Mouse (Mus musculus): Measurements from ENCODE around the gene Dhx37. TPM values are rescaled to one million over a fixed set of nuclear protein-coding genes. Genes with fewer than 3 reads are reported as not detected.

Gene Dhx37
- total RNA-seq (2015) (18.9 and 20.0 TPM in 2 replicates), total RNA-seq (2017) (47.9 and 56.5 TPM in 2 replicates)

DNA sequence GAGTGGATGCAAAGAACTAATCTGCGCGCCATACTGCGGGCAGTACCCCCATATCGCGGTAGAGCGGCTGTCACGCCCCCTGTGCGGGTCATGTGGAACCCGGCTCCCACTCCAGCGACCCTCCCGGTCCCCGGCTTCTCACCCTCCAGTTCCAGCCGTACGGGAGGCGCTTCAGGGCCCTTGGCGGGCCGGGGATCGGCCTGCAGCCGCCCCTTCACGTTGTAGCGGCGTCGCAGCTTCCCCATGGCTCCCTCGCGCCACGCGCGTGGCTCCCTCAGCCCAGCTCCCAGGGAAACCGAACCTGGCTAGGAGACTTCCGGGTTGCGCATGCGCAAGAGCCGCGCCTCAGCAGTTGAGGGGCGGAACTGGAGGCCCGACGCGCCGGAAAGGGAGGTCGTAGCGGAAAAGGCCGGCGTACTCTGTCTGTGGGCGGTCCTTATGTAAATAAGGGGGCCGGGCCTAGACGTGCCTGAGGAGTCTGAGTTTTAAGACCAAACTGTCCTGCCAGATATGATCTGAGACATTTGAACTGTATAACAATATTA is at the start of gene Dhx37:
TSS of gene Dhx37 (minus strand) at position 329 of the 545 bp plus-strand sequence.
- ATAC-seq (replicated peaks; ENCODE audit: poor library complexity): peak; percentile 95

DNA sequence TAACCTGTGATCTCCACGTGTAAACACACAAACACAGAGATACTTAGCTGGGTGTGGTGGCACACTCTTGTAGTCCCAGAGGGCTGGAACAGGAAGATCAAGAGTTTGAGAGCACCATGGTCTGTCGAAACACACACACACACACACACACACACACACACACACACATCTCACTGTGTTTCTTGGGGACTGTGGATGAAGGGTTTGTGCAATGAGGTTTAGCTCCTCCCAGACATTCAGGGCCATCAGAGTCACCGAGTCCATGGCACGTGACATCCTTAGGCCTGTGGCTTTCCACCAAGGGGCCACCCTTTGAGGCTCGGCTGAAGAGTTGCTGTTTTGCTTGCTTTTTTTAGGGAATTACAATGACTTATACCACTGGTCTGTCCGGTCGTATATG is 48.6 kb upstream of the Dhx37 start:
- ATAC-seq (replicated peaks; ENCODE audit: poor library complexity): peak; percentile 56

- no peak for ATAC-seq (replicated peaks; ENCODE audit: poor library complexity)
Observed at GRCm38 (mm10) chr5:125480434-125481231, 46.7 kb upstream of the Dhx37 start.

- ATAC-seq (replicated peaks; ENCODE audit: poor library complexity): no peak
Observed at GRCm38 (mm10) chr5:125479376-125479775, 45.5 kb upstream of the Dhx37 start.

DNA sequence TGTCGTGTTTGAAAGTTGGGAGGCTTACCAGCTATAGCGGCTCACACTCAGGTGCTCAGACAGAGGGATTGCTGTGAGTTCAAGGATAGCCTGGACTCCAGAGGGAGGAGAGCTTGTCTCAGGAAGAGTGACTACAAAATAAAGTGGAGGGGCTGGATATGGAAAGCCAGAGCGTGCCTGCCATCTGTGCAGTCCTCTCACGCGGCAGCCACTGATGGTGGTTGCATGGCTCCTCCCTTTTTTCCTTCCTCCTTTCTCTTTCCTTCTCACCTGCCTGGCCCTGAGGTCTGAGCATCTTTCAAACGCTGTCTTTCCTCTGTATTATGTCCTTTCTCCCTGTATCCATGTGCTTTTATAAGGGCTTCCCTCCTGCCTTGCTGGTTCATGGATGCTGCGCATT is 44.1 kb upstream of the Dhx37 start:
- no peak for ATAC-seq (replicated peaks; ENCODE audit: poor library complexity)

DNA sequence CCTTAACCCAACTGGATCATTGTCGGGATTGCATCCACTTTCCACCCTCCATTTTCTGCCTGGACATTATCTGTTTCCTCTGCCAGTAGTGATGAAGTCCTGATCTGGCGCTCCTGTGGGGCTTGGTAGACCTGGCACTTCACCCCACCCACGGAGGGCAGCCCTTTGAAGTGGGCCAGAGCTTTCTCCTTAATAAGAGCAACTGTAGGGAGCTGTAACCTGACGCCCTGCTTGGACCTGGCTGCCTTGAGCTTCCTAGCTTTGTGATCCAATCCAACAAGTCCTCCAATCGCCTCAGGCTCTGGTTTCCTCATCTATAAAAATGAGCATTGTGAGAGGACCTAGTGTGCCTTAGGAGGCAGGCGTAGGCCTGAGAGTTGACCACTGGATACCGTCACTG is 43.6 kb upstream of the Dhx37 start:
- ATAC-seq (replicated peaks; ENCODE audit: poor library complexity): no peak

GRCm38 (mm10) chr5:125476799-125477198 is 42.9 kb upstream of the Dhx37 start:
- ATAC-seq (replicated peaks; ENCODE audit: poor library complexity): no peak

GRCm38 (mm10) chr5:125476286-125476625 is 42.3 kb upstream of the Dhx37 start:
- peak; percentile 5; the same call in 1 of the 2 replicates for ATAC-seq (replicated peaks; ENCODE audit: poor library complexity)

DNA sequence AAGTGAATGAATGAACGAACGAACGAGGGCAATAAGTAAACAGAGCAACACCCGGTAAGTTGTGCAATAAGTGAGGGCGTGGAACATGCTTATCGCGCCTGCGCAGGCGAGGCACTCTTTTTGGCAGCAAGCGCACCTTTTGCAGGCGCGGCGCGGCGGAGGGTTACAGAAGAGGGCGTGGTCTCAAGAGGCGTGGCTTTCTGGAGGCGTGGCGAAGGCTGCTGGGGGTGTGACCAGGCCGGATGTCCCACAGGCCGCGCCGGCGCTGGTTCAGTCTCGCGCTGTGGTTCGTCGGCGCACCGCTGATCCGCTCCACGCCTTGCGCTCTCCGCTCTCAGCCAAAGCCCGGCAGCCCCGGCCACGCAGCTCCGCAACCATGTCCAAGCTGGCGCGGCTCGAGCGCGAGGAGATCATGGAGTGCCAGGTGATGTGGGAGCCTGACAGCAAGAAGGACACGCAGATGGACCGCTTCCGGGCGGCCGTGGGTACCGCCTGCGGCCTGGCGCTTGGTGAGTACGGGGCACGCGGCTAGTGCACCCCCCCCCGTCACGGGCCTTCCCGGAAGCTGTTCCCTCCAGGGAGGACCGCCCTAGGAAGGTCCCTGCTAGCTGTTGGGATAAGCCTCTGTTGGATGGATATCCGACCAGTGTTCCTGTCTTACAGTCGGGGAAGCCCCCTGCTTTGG is 41.8 kb upstream of the Dhx37 start, which contains the start of gene Aacs:
TSS of gene Aacs (plus strand) at position 214 of the 685 bp plus-strand sequence.
- peak; percentile 96 for ATAC-seq (replicated peaks; ENCODE audit: poor library complexity)

GRCm38 (mm10) chr5:125475030-125475429 is 41.1 kb upstream of the Dhx37 start:
- ATAC-seq (replicated peaks; ENCODE audit: poor library complexity): peak; percentile 4

GRCm38 (mm10) chr5:125472796-125473475 is 39.0 kb upstream of the Dhx37 start:
- ATAC-seq (replicated peaks; ENCODE audit: poor library complexity): no peak

DNA sequence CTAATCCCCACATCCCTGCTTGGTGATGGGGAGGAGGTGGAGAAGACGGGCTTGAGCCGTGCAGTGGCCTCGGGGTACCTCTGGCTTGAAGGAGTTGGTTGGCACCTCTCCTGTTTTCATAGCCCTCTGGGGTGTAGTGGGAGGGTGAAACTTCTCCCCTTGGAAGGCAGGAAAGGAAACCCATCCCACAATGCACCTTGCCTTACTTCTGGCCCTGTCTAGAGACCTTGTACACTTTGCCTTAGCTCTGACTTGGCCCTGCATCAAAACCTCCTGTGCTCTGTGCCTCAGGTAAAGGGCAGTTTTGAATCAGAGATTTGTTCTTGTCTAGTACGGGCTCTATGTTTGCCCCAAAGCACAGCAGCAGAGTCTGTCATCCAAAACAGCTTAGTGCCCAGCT is 36.8 kb upstream of the Dhx37 start:
- no peak for ATAC-seq (replicated peaks; ENCODE audit: poor library complexity)

DNA sequence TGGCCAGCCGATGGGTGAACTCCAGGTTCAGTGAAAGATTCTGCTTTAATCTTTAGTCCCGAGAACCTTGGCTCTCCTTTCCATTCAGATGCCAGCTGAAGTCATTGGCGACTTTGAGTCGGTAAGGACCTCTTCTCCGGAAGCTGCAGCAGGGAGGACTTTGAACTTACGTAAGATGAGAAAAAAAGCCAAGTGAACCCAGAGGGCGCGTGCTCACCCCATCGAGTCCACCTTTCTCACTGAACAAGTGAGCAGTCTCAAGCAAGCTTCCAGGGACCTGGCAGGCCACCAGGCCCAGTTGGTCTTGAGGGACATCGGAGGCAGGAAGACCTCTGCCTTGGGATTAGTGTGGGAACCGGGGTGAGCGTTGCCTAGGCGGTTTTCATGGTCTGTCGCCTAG is 33.3 kb upstream of the Dhx37 start:
- no peak for ATAC-seq (replicated peaks; ENCODE audit: poor library complexity)

DNA sequence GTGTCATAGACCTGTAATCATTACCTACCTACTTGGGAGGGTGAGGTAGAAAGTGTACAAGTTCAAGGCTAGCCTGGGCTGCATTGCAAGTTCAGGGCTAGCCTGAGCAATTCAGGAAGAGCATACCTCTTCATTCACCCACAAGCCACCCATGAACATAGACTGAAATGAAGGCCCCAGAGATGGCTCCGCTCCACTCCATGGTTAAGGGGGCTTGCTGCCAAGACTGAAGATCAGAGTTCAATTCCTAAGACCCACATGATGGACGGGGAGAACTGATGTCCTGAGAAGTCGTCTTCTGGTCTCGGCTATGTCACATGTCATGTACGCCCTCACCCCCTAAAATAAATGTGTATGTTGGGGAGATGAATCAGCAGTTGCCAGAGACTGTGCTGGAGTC is 32.6 kb upstream of the Dhx37 start:
- ATAC-seq (replicated peaks; ENCODE audit: poor library complexity): no peak

GRCm38 (mm10) chr5:125465701-125466106 is 31.8 kb upstream of the Dhx37 start:
- peak; percentile 93 for ATAC-seq (replicated peaks; ENCODE audit: poor library complexity)

GRCm38 (mm10) chr5:125465192-125465591 is 31.3 kb upstream of the Dhx37 start:
- no peak for ATAC-seq (replicated peaks; ENCODE audit: poor library complexity)

- ATAC-seq (replicated peaks; ENCODE audit: poor library complexity): peak; percentile 61
Observed at GRCm38 (mm10) chr5:125461868-125462445, 28.0 kb upstream of the Dhx37 start.

DNA sequence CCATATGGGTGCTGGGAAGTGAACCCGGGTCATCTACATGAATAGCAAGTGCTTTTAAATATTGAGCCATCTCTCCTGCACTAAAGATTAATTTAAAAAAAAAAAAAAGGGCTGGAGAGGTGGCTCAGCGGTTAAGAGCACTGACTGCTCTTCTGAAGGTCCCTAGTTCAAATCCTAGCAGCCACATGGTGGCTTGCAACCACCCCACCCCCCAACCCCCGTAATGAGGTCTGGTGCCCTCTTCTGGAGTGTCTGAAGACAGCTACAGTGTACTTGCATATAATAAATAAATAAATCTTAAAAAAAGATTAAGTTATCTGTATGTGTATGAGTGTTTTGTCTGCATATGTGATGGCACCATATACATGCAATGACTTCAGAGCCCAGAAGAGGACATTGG is 26.7 kb upstream of the Dhx37 start:
- no peak for ATAC-seq (replicated peaks; ENCODE audit: poor library complexity)

DNA sequence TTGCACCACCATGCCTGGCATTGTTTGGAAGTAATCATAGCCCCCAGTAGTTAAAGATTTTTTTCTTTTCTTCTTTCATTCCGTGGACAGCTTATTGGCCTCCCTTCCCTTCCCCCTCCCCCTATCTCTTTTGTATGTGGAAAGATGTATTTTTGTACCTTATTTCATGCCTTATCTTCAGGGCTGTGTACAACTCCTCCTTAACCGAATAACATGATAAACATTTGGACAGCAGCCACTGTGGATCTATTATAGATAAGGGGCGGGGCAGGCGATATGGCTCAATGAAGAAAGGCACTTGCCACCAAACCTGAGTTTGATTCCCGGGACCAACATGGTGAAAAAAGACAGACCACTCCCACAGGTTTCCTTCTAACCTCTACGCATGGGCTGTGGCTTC is 23.6 kb upstream of the Dhx37 start:
- ATAC-seq (replicated peaks; ENCODE audit: poor library complexity): no peak

DNA sequence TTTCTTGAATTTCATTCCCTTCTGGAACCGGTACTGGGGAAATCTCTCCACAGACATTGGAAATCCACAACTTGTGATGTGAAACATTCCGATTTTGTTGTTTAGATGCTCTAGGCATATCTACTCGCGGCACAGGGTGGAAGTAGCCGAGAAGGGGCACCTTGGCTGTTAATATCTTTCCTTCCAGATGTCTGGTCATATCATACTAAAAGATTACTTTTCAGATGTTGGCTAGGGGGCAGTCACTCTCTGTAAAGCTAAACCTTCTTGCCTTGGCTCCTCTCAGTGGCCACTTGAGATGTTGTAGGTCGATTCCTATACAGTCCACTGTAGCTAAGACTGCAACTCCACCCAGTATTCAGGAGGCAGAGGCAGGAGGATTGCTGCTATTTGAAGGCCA is 22.2 kb upstream of the Dhx37 start:
- peak; percentile 69 for ATAC-seq (replicated peaks; ENCODE audit: poor library complexity)

DNA sequence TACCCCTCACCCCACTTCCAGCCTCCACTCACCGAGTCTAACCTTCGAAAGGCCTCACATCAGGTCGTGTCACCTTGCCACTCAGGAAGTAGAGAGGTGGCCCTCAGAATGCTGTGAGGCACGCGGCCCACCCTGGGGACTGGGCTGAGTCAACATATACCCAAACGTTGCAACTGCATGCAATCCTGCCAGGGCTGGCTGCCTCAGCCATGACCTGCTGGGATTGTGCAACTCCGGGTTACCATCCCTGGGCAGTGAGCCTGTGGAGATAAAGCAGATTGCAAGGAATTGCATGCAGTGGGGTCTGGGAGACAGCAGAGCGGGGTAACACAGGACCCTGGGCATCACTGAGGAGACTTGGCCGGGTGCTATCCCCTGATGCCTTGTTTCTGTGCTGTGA is 18.7 kb upstream of the Dhx37 start:
- ATAC-seq (replicated peaks; ENCODE audit: poor library complexity): peak; percentile 47; the same call in 1 of the 2 replicates

Data from megakaryocyte progenitor cell, adult 5-6 weeks (primary cell).